Mouse (Mus musculus): ENCODE measurements at regions not wholly inside any gene's neighbourhood (a gene's known extent, or its start where the extent isn't known, plus 50 kb on each side); places are given as distances from the start of the nearest gene placed in this dataset.

DNA sequence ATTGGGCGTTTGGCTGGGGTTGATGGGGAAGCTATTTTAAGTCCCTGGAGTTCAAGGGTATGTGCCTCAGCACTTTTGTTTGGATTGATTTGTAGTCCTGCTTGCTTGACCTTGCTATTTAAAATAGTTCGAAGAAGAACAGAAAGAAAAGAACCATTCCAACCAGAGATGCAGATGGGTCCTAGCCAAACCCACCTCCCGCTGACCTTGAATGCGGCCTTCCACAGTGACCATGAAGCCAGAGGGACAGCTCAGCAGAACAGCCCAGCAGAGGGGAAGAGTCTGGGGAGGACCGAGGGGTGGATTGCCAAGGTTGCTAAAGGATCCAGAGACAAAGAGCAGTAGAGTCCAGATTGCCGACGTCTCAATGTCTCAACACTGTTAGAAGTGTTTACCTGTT lies 76.6 kb upstream of the Zfp618 start:
- no peak for ATAC-seq (replicated peaks; ENCODE audit: low FRiP score)
- no peaks in the 10 kb centered on the region for H3K4me1 ChIP-seq (replicated peaks; ENCODE audit: control insufficient read depth, insufficient read depth, low read length)
- no peaks in the 10 kb centered on the region for H3K36me3 ChIP-seq (ENCODE audit: control insufficient read depth, insufficient read depth, low read length)
- 84% methylated on average over 7 of the region's 7 CpGs for WGBS
- H3K27ac ChIP-seq (ENCODE audit: low read depth, low read length) = no peak overlapping the region
- H3K27me3 ChIP-seq (replicated peaks; ENCODE audit: control insufficient read depth, insufficient read depth, low read length) = no peaks in the 10 kb centered on the region
- DNase-seq (ENCODE audit: low spot score) = no peak
- no peaks in the 10 kb centered on the region for H3K9me3 ChIP-seq (ENCODE audit: control insufficient read depth, low read length)
- H3K9ac ChIP-seq (ENCODE audit: low read depth, low read length) = no peak overlapping the region
- H3K4me3 ChIP-seq (ENCODE audit: low read depth, low read length) = no peak overlapping the region
- H3K4me2 ChIP-seq = no peak overlapping the region

DNA sequence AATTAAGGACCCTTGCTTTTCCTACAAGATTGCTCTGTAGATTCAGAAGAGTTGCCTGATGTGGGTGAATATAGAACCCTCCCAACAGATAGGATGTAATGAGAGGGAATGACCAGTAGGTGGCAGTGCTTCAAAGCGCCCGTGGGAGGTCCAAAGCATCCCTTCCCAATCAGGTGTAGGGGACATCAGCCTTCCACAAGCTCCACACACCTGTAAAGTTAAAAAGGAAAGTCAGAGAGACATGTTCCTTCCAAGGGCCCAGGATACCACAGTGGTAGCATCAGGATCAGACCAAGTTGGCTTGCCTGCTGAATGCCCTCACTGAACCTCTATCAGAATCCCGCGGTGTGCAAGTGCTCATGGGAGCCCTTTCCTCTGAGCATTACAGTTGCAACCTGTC lies 75.7 kb upstream of the Zfp618 start:
- ATAC-seq (replicated peaks; ENCODE audit: low FRiP score) (no peak), DNase-seq (ENCODE audit: low spot score) (no peak)
- no peak overlapping the region for H3K4me3 ChIP-seq (ENCODE audit: low read depth, low read length)
- 47% methylated on average over 4 of the region's 4 CpGs for WGBS
- no peak overlapping the region for H3K9ac ChIP-seq (ENCODE audit: low read depth, low read length)
- no peaks in the 10 kb centered on the region for H3K4me1 ChIP-seq (replicated peaks; ENCODE audit: control insufficient read depth, insufficient read depth, low read length)
- H3K27ac ChIP-seq (ENCODE audit: low read depth, low read length) = no peak overlapping the region
- no peaks in the 10 kb centered on the region for H3K36me3 ChIP-seq (ENCODE audit: control insufficient read depth, insufficient read depth, low read length)
- H3K9me3 ChIP-seq (ENCODE audit: control insufficient read depth, low read length) = no peaks in the 10 kb centered on the region
- H3K27me3 ChIP-seq (replicated peaks; ENCODE audit: control insufficient read depth, insufficient read depth, low read length) = no peaks in the 10 kb centered on the region
- H3K4me2 ChIP-seq = no peak overlapping the region

DNA sequence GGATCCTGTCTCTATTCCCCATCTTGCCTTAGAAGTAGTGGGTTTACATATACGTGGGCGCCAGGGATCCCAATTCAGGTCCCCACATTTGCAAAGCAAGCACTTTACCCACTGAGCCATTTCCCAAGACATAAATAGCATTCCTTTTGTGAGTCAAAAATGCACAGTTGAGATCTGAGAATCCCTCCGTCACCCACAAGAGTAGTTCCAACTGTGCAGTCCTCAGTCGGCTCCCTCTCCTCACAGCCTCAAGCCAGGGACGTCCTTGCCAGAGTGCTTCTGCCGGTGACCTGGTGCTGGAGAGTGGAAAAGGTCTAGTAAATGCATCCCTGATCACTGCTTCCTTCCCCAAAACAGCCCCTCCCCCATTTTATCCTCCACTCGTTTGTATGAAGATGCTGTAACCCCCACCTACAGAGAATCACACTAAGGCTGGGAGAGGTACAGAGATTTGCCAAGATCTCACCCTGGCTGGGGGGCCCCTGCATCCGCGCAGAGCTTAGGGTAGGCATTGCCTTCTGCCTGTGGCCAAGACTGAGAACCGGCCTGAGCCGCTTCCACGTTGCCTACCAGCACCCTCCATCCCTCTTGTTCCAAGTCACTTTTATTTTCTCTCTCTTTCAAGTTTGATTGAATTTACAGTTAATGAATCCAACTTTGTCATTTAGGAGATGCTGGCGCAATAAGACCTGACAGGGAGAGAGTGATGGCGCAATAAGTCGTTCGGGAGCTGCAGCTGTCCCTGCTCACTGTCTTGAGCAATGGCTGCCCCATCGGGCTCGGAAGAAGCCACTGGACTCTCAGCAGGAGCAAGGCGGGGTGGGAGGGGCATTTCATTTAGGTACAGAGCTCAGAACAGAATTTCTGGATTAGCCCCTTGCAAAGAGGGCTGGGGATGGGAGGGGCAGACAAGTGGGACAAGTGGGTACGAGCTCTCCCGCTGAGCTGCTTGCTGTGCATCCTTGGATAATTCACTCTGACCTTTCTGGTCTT lies 74.5 kb upstream of the Zfp618 start:
- DNase-seq (ENCODE audit: low spot score) (no peak), ATAC-seq (replicated peaks; ENCODE audit: low FRiP score) (no peak)
- Histone ChIP-seq H3K27me3 (replicated peaks; ENCODE audit: control insufficient read depth, insufficient read depth, low read length) (no peaks in the 10 kb centered on the region), H3K4me2 (no peak overlapping the region), H3K9ac (ENCODE audit: low read depth, low read length) (no peak overlapping the region), H3K4me1 (replicated peaks; ENCODE audit: control insufficient read depth, insufficient read depth, low read length) (no peaks in the 10 kb centered on the region), H3K36me3 (ENCODE audit: control insufficient read depth, insufficient read depth, low read length) (no peaks in the 10 kb centered on the region), H3K4me3 (ENCODE audit: low read depth, low read length) (no peak overlapping the region), H3K27ac (ENCODE audit: low read depth, low read length) (no peak overlapping the region), H3K9me3 (ENCODE audit: control insufficient read depth, low read length) (no peaks in the 10 kb centered on the region)
- 43% methylated on average over 21 of the region's 21 CpGs for WGBS

DNA sequence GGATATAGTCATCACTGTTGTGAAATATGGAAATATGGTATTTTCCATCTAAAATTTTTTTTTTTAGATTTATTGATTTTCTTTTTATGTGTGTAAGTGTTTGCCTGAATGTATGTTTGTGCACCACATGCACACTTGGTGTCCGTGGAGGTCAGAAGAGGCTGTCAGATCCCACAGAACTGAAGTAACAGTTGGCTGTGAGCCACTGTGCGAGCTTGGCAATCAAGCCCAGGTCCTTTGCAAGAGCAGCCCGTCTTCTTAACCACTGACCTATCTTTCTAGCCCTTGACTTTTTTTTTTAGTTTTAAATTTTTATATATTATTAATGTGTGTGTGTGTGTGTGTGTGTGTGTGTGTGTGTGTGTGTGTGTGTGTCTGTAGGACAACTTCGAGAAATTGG lies 52.5 kb upstream of the Zfp618 start:
- Histone ChIP-seq H3K4me3 (ENCODE audit: low read depth, low read length) (no peak overlapping the region), H3K9me3 (ENCODE audit: control insufficient read depth, low read length) (no peaks in the 10 kb centered on the region), H3K27me3 (replicated peaks; ENCODE audit: control insufficient read depth, insufficient read depth, low read length) (no peaks in the 10 kb centered on the region), H3K27ac (ENCODE audit: low read depth, low read length) (no peak overlapping the region), H3K9ac (ENCODE audit: low read depth, low read length) (no peak overlapping the region), H3K4me2 (no peak overlapping the region), H3K36me3 (ENCODE audit: control insufficient read depth, insufficient read depth, low read length) (no peaks in the 10 kb centered on the region), H3K4me1 (replicated peaks; ENCODE audit: control insufficient read depth, insufficient read depth, low read length) (no peaks in the 10 kb centered on the region)
- no peak for ATAC-seq (replicated peaks; ENCODE audit: low FRiP score)
- DNase-seq (ENCODE audit: low spot score) = no peak
- 78% methylated on average over 4 of the region's 4 CpGs for WGBS
